Comparison of ENCODE assay signal across 14 mouse cellular contexts in the genomic region with DNA sequence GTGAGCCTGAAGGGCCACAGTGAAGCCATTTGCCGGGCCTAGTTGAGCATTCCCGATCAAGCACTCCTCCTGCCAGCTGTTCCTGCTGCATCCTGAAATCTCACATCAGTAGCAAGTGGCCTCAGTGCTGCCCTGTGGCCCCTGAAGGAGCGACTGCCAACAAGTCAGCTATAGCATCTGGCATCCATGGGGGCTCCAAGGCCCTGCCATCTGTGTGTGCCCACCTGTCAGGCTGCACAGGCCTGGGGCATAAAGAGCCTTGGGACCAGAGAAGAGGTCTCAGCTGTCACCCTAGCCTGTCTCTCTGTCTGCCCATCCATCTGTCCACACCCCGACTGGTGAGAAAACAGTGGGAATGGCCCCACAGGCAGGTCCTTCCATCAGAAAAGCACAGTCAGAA. TPM values are rescaled to one million over a fixed set of nuclear protein-coding genes. Genes with fewer than 3 reads are reported as not detected.
DNase-seq lines count a peak whose midpoint lies in the region; ATAC-seq and TF ChIP-seq lines count a peak whose summit lies in the region.
"Had no signal": no experiment of that assay in that cellular context is flagged by ENCODE, and none has a peak within 500 bp of the region (broad histone marks: within the 10 kb centered on the region; RNA-seq: fewer than 3 reads in every experiment).

No protein-coding gene starts in this region.

- no peaks in the 10 kb centered on the region for H3K27me3 ChIP-seq in forebrain, embryonic 10.5 days (ENCODE audit: poor library complexity, severe bottlenecking)
- H3K27me3 ChIP-seq in forebrain, embryonic 15.5 days: no peaks in the 10 kb centered on the region
- no peaks in the 10 kb centered on the region for H3K27me3 ChIP-seq in kidney, embryonic 14.5 days (ENCODE audit: control insufficient read depth, insufficient read depth, low read length)
- H3K27me3 ChIP-seq in neural tube, embryonic 13.5 days: no peaks in the 10 kb centered on the region
- no peaks in the 10 kb centered on the region for H3K27me3 ChIP-seq in neural tube, embryonic 15.5 days (replicated peaks)
- H3K27me3 ChIP-seq in stomach, embryonic 15.5 days (replicated peaks): no peaks in the 10 kb centered on the region
- H3K27me3 ChIP-seq in thymus, adult 2 months (ENCODE audit: control insufficient read depth, insufficient read depth, low read length): no peaks in the 10 kb centered on the region
- H3K27me3 ChIP-seq: forebrain, embryonic 12.5 days; limb, embryonic 12.5 days; neural tube, embryonic 12.5 days had no signal

- no peaks in the 10 kb centered on the region for H3K9me3 ChIP-seq in forebrain, embryonic 10.5 days
- H3K9me3 ChIP-seq in forebrain, embryonic 15.5 days: no peaks in the 10 kb centered on the region
- H3K9me3 ChIP-seq in kidney, embryonic 14.5 days (ENCODE audit: control insufficient read depth, low read length): no peaks in the 10 kb centered on the region
- H3K9me3 ChIP-seq in neural tube, embryonic 13.5 days: no peaks in the 10 kb centered on the region
- H3K9me3 ChIP-seq in neural tube, embryonic 15.5 days (replicated peaks): no peaks in the 10 kb centered on the region
- H3K9me3 ChIP-seq in stomach, embryonic 15.5 days: no peaks in the 10 kb centered on the region
- H3K9me3 ChIP-seq: forebrain, embryonic 12.5 days; G1E; limb, embryonic 12.5 days; megakaryocyte, embryonic 14.5 days; neural tube, embryonic 12.5 days had no signal

- DNase-seq in forebrain, embryonic 10.5 days (ENCODE audit: extremely low spot score, low spot score): no peak
- DNase-seq in kidney, adult 11 months: no peak
- no peak for DNase-seq in thymus, adult 2 months
- DNase-seq: thymus, postnatal 25 days had no signal

- WGBS in forebrain, embryonic 10.5 days: 87% methylated on average over 4 of the region's 4 CpGs
- 77% methylated on average over 4 of the region's 4 CpGs for WGBS in forebrain, embryonic 15.5 days
- 48% methylated on average over 4 of the region's 4 CpGs for WGBS in kidney, embryonic 14.5 days
- 60% methylated on average over 4 of the region's 4 CpGs for WGBS in neural tube, embryonic 13.5 days
- WGBS in neural tube, embryonic 15.5 days: 53% methylated on average over 4 of the region's 4 CpGs
- WGBS in stomach, embryonic 15.5 days: 59% methylated on average over 4 of the region's 4 CpGs
- WGBS in thymus, adult 2 months: 86% methylated on average over 4 of the region's 4 CpGs

- peaks cover 46% of the 10 kb centered on the region for H3K4me1 ChIP-seq in forebrain, embryonic 10.5 days
- H3K4me1 ChIP-seq in forebrain, embryonic 15.5 days: peaks cover 56% of the 10 kb centered on the region
- peaks cover 27% of the 10 kb centered on the region for H3K4me1 ChIP-seq in kidney, embryonic 14.5 days (ENCODE audit: control insufficient read depth, insufficient read depth, low read length)
- H3K4me1 ChIP-seq in neural tube, embryonic 13.5 days (replicated peaks): peaks cover 74% of the 10 kb centered on the region
- H3K4me1 ChIP-seq in neural tube, embryonic 15.5 days: peaks cover 39% of the 10 kb centered on the region
- peaks cover 18% of the 10 kb centered on the region; the same call in 1 of the 2 replicates for H3K4me1 ChIP-seq in stomach, embryonic 15.5 days
- peaks cover 22% of the 10 kb centered on the region for H3K4me1 ChIP-seq in thymus, adult 2 months (replicated peaks; ENCODE audit: control insufficient read depth, insufficient read depth, low read length)

- H3K4me2 ChIP-seq in forebrain, embryonic 15.5 days (replicated peaks): no peak overlapping the region
- no peak overlapping the region for H3K4me2 ChIP-seq in kidney, embryonic 14.5 days (replicated peaks; ENCODE audit: low read depth, low read length)
- H3K4me2 ChIP-seq in neural tube, embryonic 13.5 days: no peak overlapping the region
- no peak overlapping the region for H3K4me2 ChIP-seq in neural tube, embryonic 15.5 days
- H3K4me2 ChIP-seq in stomach, embryonic 15.5 days: no peak overlapping the region
- H3K4me2 ChIP-seq: forebrain, embryonic 12.5 days; limb, embryonic 12.5 days; neural tube, embryonic 12.5 days had no signal

- no peaks in the 10 kb centered on the region for H3K36me3 ChIP-seq in forebrain, embryonic 10.5 days (replicated peaks)
- no peaks in the 10 kb centered on the region for H3K36me3 ChIP-seq in forebrain, embryonic 15.5 days
- H3K36me3 ChIP-seq in kidney, embryonic 14.5 days (ENCODE audit: control insufficient read depth, insufficient read depth, low read length): no peaks in the 10 kb centered on the region
- H3K36me3 ChIP-seq in neural tube, embryonic 13.5 days: no peaks in the 10 kb centered on the region
- H3K36me3 ChIP-seq in neural tube, embryonic 15.5 days: no peaks in the 10 kb centered on the region
- no peaks in the 10 kb centered on the region for H3K36me3 ChIP-seq in stomach, embryonic 15.5 days
- no peaks in the 10 kb centered on the region for H3K36me3 ChIP-seq in thymus, adult 2 months (ENCODE audit: control insufficient read depth, insufficient read depth, low read length)
- H3K36me3 ChIP-seq: forebrain, embryonic 12.5 days; G1E; limb, embryonic 12.5 days; neural tube, embryonic 12.5 days had no signal

- H3K27ac ChIP-seq in forebrain, embryonic 10.5 days: peak overlapping the region; percentile 48; the same call in 1 of the 2 replicates
- no peak overlapping the region; the same call in 1 of the 2 replicates for H3K27ac ChIP-seq in forebrain, embryonic 15.5 days (replicated peaks)
- peak overlapping the region; percentile 8; the same call in 1 of the 2 replicates for H3K27ac ChIP-seq in kidney, embryonic 14.5 days (ENCODE audit: low read depth, low read length)
- peak overlapping the region; percentile 49; the same call in 1 of the 2 replicates for H3K27ac ChIP-seq in neural tube, embryonic 13.5 days (replicated peaks)
- no peak overlapping the region; the same call in 1 of the 2 replicates for H3K27ac ChIP-seq in neural tube, embryonic 15.5 days (replicated peaks)
- H3K27ac ChIP-seq in stomach, embryonic 15.5 days: peak overlapping the region; percentile 37
- H3K27ac ChIP-seq in thymus, adult 2 months (ENCODE audit: control insufficient read depth, insufficient read depth, low read length): no peak overlapping the region
- H3K27ac ChIP-seq: forebrain, embryonic 12.5 days; limb, embryonic 12.5 days; neural tube, embryonic 12.5 days had no signal

- no peak for ATAC-seq in forebrain, embryonic 15.5 days (replicated peaks)
- no peak for ATAC-seq in kidney, embryonic 14.5 days (ENCODE audit: low FRiP score, low TSS enrichment)
- no peak for ATAC-seq in neural tube, embryonic 13.5 days (ENCODE audit: low read depth)
- ATAC-seq in neural tube, embryonic 15.5 days (ENCODE audit: low FRiP score): no peak
- no peak for ATAC-seq in stomach, embryonic 15.5 days (ENCODE audit: insufficient read depth, low FRiP score, low read depth)

- no peak for TF ChIP-seq POLR2A in thymus, adult 2 months (IDR thresholded peaks at IDR 0.05; ENCODE audit: control insufficient read depth, extremely low read depth, insufficient read depth, low read length, poor library complexity)

- no peak overlapping the region for H3K4me3 ChIP-seq in forebrain, embryonic 10.5 days
- H3K4me3 ChIP-seq in forebrain, embryonic 15.5 days: no peak overlapping the region
- H3K4me3 ChIP-seq in kidney, embryonic 14.5 days (ENCODE audit: low read length): no peak overlapping the region
- H3K4me3 ChIP-seq in neural tube, embryonic 13.5 days: no peak overlapping the region
- no peak overlapping the region for H3K4me3 ChIP-seq in neural tube, embryonic 15.5 days (replicated peaks)
- no peak overlapping the region for H3K4me3 ChIP-seq in stomach, embryonic 15.5 days (replicated peaks)
- no peak overlapping the region for H3K4me3 ChIP-seq in thymus, adult 2 months (ENCODE audit: control insufficient read depth, insufficient read depth, low read length)
- H3K4me3 ChIP-seq: forebrain, embryonic 12.5 days; limb, embryonic 12.5 days; megakaryocyte, embryonic 14.5 days; neural tube, embryonic 12.5 days had no signal

- no peak for TF ChIP-seq CTCF in thymus, adult 2 months (IDR thresholded peaks at IDR 0.05; ENCODE audit: borderline replicate concordance, control insufficient read depth, extremely low read depth, insufficient read depth, low read length, poor library complexity)

- no peak overlapping the region for H3K9ac ChIP-seq in forebrain, embryonic 15.5 days (replicated peaks)
- H3K9ac ChIP-seq in kidney, embryonic 14.5 days (ENCODE audit: low read depth, low read length): no peak overlapping the region; the same call in 1 of the 2 replicates
- no peak overlapping the region for H3K9ac ChIP-seq in neural tube, embryonic 13.5 days
- H3K9ac ChIP-seq in neural tube, embryonic 15.5 days (replicated peaks): no peak overlapping the region
- no peak overlapping the region for H3K9ac ChIP-seq in stomach, embryonic 15.5 days
- H3K9ac ChIP-seq: forebrain, embryonic 12.5 days; neural tube, embryonic 12.5 days had no signal

RNA-seq across cellular contexts. Expression of a gene that starts 43.4 kb away (rescaled TPM):
- polyA plus RNA-seq in forebrain, embryonic 10.5 days (2016; fragmentation: Nextera tagmentation; extraction: Ambion mirVana): 16.2 and 16.3 TPM in 2 replicates
- 42.5 and 46.4 TPM in 2 replicates for polyA plus RNA-seq in forebrain, embryonic 15.5 days (2015; fragmentation: Nextera tagmentation; extraction: Ambion mirVana)
- 11.0 and 16.4 TPM in 2 replicates for polyA plus RNA-seq in kidney, embryonic 14.5 days (2014; fragmentation: Nextera tagmentation; extraction: Ambion mirVana)
- polyA plus RNA-seq in neural tube, embryonic 13.5 days (2015; fragmentation: Nextera tagmentation; extraction: Ambion mirVana): 43.6 TPM in 2 replicates
- 27.9 and 28.5 TPM in 2 replicates for polyA plus RNA-seq in neural tube, embryonic 15.5 days (2015; fragmentation: Nextera tagmentation; extraction: Ambion mirVana)
- polyA plus RNA-seq in stomach, embryonic 15.5 days (2015; fragmentation: Nextera tagmentation; extraction: Ambion mirVana): 9.1 and 15.9 TPM in 2 replicates
- 8.2 and 12.0 TPM in 2 replicates for polyA plus RNA-seq in thymus, adult 2 months (2012; rRNA removed)
- polyA plus RNA-seq: G1E had no signal

RNA-seq across cellular contexts. Expression of a gene that starts 54.2 kb away (rescaled TPM):
- polyA plus RNA-seq in forebrain, embryonic 10.5 days (2016; fragmentation: Nextera tagmentation; extraction: Ambion mirVana): not detected in 2 replicates
- polyA plus RNA-seq in forebrain, embryonic 15.5 days (2015; fragmentation: Nextera tagmentation; extraction: Ambion mirVana): 0.87 TPM in 1 of 2 replicates, not detected in the other
- 10.2 and 13.2 TPM in 2 replicates for polyA plus RNA-seq in kidney, embryonic 14.5 days (2014; fragmentation: Nextera tagmentation; extraction: Ambion mirVana)
- not detected in 2 replicates for polyA plus RNA-seq in neural tube, embryonic 13.5 days (2015; fragmentation: Nextera tagmentation; extraction: Ambion mirVana)
- 0.99 TPM in 1 of 2 replicates, not detected in the other for polyA plus RNA-seq in neural tube, embryonic 15.5 days (2015; fragmentation: Nextera tagmentation; extraction: Ambion mirVana)
- polyA plus RNA-seq in stomach, embryonic 15.5 days (2015; fragmentation: Nextera tagmentation; extraction: Ambion mirVana): 3.6 and 8.0 TPM in 2 replicates
- polyA plus RNA-seq in thymus, adult 2 months (2012; rRNA removed): 0.60 TPM in 1 of 2 replicates, not detected in the other
- polyA plus RNA-seq: forebrain, embryonic 12.5 days; limb, embryonic 12.5 days; neural tube, embryonic 12.5 days had no signal

Comparison
In these comparisons a context has a peak if more than half of its experiments do, and no peak if none do; other contexts are left out.
1. H3K27ac ChIP-seq: peak in forebrain, embryonic 10.5 days (single experiment), kidney, embryonic 14.5 days (single experiment), neural tube, embryonic 13.5 days (single experiment) and stomach, embryonic 15.5 days (single experiment); none in forebrain, embryonic 15.5 days (single experiment), neural tube, embryonic 15.5 days (single experiment) and thymus, adult 2 months (single experiment).